ENCODE assay signal across 15 mouse cellular contexts in the genomic region with DNA sequence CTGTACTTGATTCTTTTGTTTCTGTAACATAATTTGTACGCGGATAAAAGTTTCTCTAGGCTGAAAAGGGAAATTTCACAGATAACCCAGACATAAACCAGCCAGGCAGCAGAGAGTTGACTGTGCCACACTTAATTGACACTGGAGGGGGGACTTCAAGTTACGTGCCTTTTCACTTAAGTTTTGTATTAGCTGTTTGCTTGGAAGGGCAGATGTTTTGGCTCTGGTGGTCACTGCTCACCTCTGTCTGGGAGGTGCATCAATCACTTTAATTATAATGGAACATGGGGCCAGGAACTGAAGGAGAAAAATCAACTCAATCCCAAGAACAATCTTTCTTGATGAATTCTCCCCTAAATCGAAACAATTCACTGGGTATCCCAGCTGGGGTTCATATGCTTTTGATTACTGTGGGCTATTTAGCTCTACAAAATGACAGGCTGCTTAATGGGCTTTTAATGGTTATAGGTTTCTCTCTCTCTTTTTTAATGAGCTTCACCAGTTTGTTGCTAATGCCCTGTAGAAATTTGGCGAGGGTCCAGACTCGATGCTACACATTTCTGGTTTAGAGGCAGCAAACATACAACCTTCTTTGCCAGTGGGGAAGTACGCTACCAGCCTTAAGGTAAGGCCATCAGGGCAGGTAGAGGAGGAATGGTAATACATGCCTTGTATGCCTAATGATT.
DNase-seq lines count a peak whose midpoint lies in the region; ATAC-seq and TF ChIP-seq lines count a peak whose summit lies in the region.
"Had no signal": no experiment of that assay in that cellular context is flagged by ENCODE, and none has a peak within 500 bp of the region (broad histone marks: within the 10 kb centered on the region; RNA-seq: fewer than 3 reads in every experiment).

No protein-coding gene starts in this region.

- peak; percentile 84 for DNase-seq in kidney, postnatal 0 days (ENCODE audit: low spot score)
- no peak for DNase-seq in kidney, adult 2 months
- peak; percentile 59 for DNase-seq in embryo, embryonic 10.5 days (ENCODE audit: low spot score)
- DNase-seq in forelimb bud, embryonic 11.5 days (ENCODE audit: low read depth, low spot score): peak; percentile 78
- DNase-seq in cerebellum, postnatal 36 days: no peak
- DNase-seq in left cerebral cortex, adult 9 months (ENCODE audit: low spot score in 2 of 2): no peak
- DNase-seq: cerebellum, adult 11-12 months; heart, adult 2 months; heart, postnatal 10 days; lung, postnatal 14 days had no signal

- H3K4me3 ChIP-seq in kidney, postnatal 0 days (replicated peaks; ENCODE audit: low read depth, low read length): no peak overlapping the region
- no peak overlapping the region for H3K4me3 ChIP-seq in kidney, adult 2 months (ENCODE audit: insufficient read depth, low read depth, low read length)
- no peak overlapping the region for H3K4me3 ChIP-seq in limb, embryonic 12.5 days (replicated peaks)
- H3K4me3 ChIP-seq: heart, adult 2 months; liver, embryonic 12.5 days; midbrain, embryonic 12.5 days had no signal

- TF ChIP-seq CTCF in kidney, postnatal 0 days (IDR thresholded peaks at IDR 0.05; ENCODE audit: low read depth): no peak
- no peak for TF ChIP-seq CTCF in kidney, adult 2 months (conservative IDR thresholded peaks at IDR 0.05; ENCODE audit: insufficient read depth, insufficient read length, low read depth, low read length)

- H3K4me2 ChIP-seq in kidney, postnatal 0 days (ENCODE audit: low read length): no peak overlapping the region
- H3K4me2 ChIP-seq in limb, embryonic 12.5 days: no peak overlapping the region
- H3K4me2 ChIP-seq: liver, embryonic 12.5 days; midbrain, embryonic 12.5 days had no signal

- no peaks in the 10 kb centered on the region for H3K27me3 ChIP-seq in kidney, postnatal 0 days (ENCODE audit: insufficient read depth, low read length)
- H3K27me3 ChIP-seq in kidney, adult 2 months (replicated peaks; ENCODE audit: control insufficient read depth, insufficient read depth, low read length): no peaks in the 10 kb centered on the region
- peaks cover 78% of the 10 kb centered on the region for H3K27me3 ChIP-seq in limb, embryonic 12.5 days
- H3K27me3 ChIP-seq: liver, embryonic 12.5 days; midbrain, embryonic 12.5 days had no signal

- WGBS in kidney, postnatal 0 days: 24% methylated on average over 7 of the region's 7 CpGs
- 51% methylated on average over 7 of the region's 7 CpGs for WGBS in kidney, adult 2 months
- WGBS in limb, embryonic 12.5 days: 17% methylated on average over 7 of the region's 7 CpGs

- no peaks in the 10 kb centered on the region for H3K36me3 ChIP-seq in kidney, postnatal 0 days (ENCODE audit: insufficient read depth, low read length)
- H3K36me3 ChIP-seq in kidney, adult 2 months (ENCODE audit: control insufficient read depth, insufficient read depth, low read length): no peaks in the 10 kb centered on the region
- no peaks in the 10 kb centered on the region for H3K36me3 ChIP-seq in limb, embryonic 12.5 days
- H3K36me3 ChIP-seq: liver, embryonic 12.5 days; midbrain, embryonic 12.5 days had no signal

- H3K4me1 ChIP-seq in kidney, postnatal 0 days (replicated peaks; ENCODE audit: insufficient read depth, low read length): no peaks in the 10 kb centered on the region; the same call in 1 of the 2 replicates
- no peaks in the 10 kb centered on the region for H3K4me1 ChIP-seq in kidney, adult 2 months (ENCODE audit: control insufficient read depth, insufficient read depth, low read length)
- peaks cover 14% of the 10 kb centered on the region; the same call in 1 of the 2 replicates for H3K4me1 ChIP-seq in limb, embryonic 12.5 days (replicated peaks)
- H3K4me1 ChIP-seq: liver, embryonic 12.5 days; midbrain, embryonic 12.5 days had no signal

- ATAC-seq in kidney, postnatal 0 days (replicated peaks; ENCODE audit: low FRiP score, low read depth): 0 out of 2 replicates have a peak, but pooled peaks have one; percentile 46
- ATAC-seq in limb, embryonic 12.5 days (ENCODE audit: insufficient number of reproducible peaks, insufficient read depth, low FRiP score, low TSS enrichment, low read depth): 0 out of 2 replicates have a peak, but pooled peaks have one; percentile 37
- ATAC-seq: activated CD4-positive, CD25-positive, alpha-beta regulatory T cell, adult 4 months; intestine, embryonic 16.5 days; liver, embryonic 12.5 days had no signal

- no peak overlapping the region for H3K9ac ChIP-seq in kidney, postnatal 0 days (ENCODE audit: low read depth, low read length)
- no peak overlapping the region for H3K9ac ChIP-seq in limb, embryonic 12.5 days (replicated peaks)
- H3K9ac ChIP-seq: liver, embryonic 12.5 days; midbrain, embryonic 12.5 days had no signal

- peak overlapping the region; percentile 50 for H3K27ac ChIP-seq in kidney, postnatal 0 days
- no peak overlapping the region for H3K27ac ChIP-seq in kidney, adult 2 months (ENCODE audit: insufficient read depth, low read depth, low read length)
- no peak overlapping the region for H3K27ac ChIP-seq in limb, embryonic 12.5 days
- H3K27ac ChIP-seq: heart, adult 2 months; liver, embryonic 12.5 days; midbrain, embryonic 12.5 days had no signal

- no peaks in the 10 kb centered on the region for H3K9me3 ChIP-seq in kidney, postnatal 0 days (replicated peaks; ENCODE audit: low read length)
- H3K9me3 ChIP-seq in limb, embryonic 12.5 days: no peaks in the 10 kb centered on the region
- H3K9me3 ChIP-seq: liver, embryonic 12.5 days; midbrain, embryonic 12.5 days had no signal

- no peak for TF ChIP-seq POLR2A in kidney, adult 2 months (IDR thresholded peaks at IDR 0.05; ENCODE audit: low read depth, low read length)

Comparison
In these comparisons a context has a peak if more than half of its experiments do, and no peak if none do; other contexts are left out.
1. DNase-seq: peak in kidney, postnatal 0 days (single experiment), embryo, embryonic 10.5 days (single experiment) and forelimb bud, embryonic 11.5 days (single experiment); none in kidney, adult 2 months (single experiment), cerebellum, postnatal 36 days (0 of 2) and left cerebral cortex, adult 9 months (0 of 2).